Mouse (Mus musculus) heart, postnatal 25 days (tissue): Measurements from ENCODE around the gene Sult3a2. TPM values are rescaled to one million over a fixed set of nuclear protein-coding genes. Genes with fewer than 3 reads are reported as not detected.
"Not testable (repeated sequence)": the region's sequence is repeated elsewhere in the genome, so short reads cannot be mapped to it uniquely, and the experiment has no call there.

Source experiments
- DNase-seq: peaks from one replicate; pipeline ENCODE4 v3.0.0; 2022; ENCODE audit warnings: low spot score
- intact Hi-C: fragments of 180-260 bp; cut with DNase I; formaldehyde crosslinking; loops from one replicate; pipeline ENCODE4 v1.15.1; 2025
- total RNA-seq, 2 experiments: library from RNA; stranded (reverse); gene quantifications; 2 replicates each; pipeline ENCODE4 v1.2.3; 2021

Gene Sult3a2
- total RNA-seq = not detected

GRCm38 (mm10) chr10:33786604-33787003, at the start of gene Sult3a2:
Gene Sult3a2, minus strand, starts transcription at chr10:33786704.
- DNase-seq = no peak
- intact Hi-C loops = no loop called here

- intact Hi-C loops = no loop called here
- no peak for DNase-seq
Measured at GRCm38 (mm10) chr10:33820892-33821291, 34.4 kb upstream of the Sult3a2 start.

- DNase-seq = no peak
- intact Hi-C loops = no loop called here
Measured at GRCm38 (mm10) chr10:33816923-33817322, 30.4 kb upstream of the Sult3a2 start.

- DNase-seq = no peak
- intact Hi-C loops = no loop called here
Measured at GRCm38 (mm10) chr10:33814266-33814665, 27.8 kb upstream of the Sult3a2 start.

GRCm38 (mm10) chr10:33811807-33812206, 25.3 kb upstream of the Sult3a2 start:
- intact Hi-C loops = no loop called here
- no peak for DNase-seq

GRCm38 (mm10) chr10:33797221-33797949, 10.9 kb upstream of the Sult3a2 start:
- DNase-seq, intact Hi-C loops: not testable (repeated sequence)

- intact Hi-C loops, DNase-seq: not testable (repeated sequence)
Measured at GRCm38 (mm10) chr10:33796269-33796915, 9.9 kb upstream of the Sult3a2 start.

- DNase-seq, intact Hi-C loops: not testable (repeated sequence)
Measured at GRCm38 (mm10) chr10:33792166-33792565, 5.7 kb upstream of the Sult3a2 start.

- intact Hi-C loops = no loop called here
- no peak for DNase-seq
Measured at GRCm38 (mm10) chr10:33787541-33787940, 1.0 kb upstream of the Sult3a2 start.

- DNase-seq, intact Hi-C loops: not testable (repeated sequence)
Measured at GRCm38 (mm10) chr10:33735251-33735650, 51.3 kb downstream of the Sult3a2 start.

GRCm38 (mm10) chr10:33733241-33733640, 53.3 kb downstream of the Sult3a2 start:
- intact Hi-C loops = no loop called here
- no peak for DNase-seq

- intact Hi-C loops = no loop called here
- DNase-seq = no peak
Measured at GRCm38 (mm10) chr10:33732409-33733185, 53.9 kb downstream of the Sult3a2 start.

GRCm38 (mm10) chr10:33723764-33724163, 62.7 kb downstream of the Sult3a2 start:
- no peak for DNase-seq
- intact Hi-C loops = no loop called here

- DNase-seq = no peak
- intact Hi-C loops = no loop called here
Measured at GRCm38 (mm10) chr10:33721827-33722438, 64.6 kb downstream of the Sult3a2 start.

Other genes starting within 250 kb of the Sult3a2 start
- not detected for gene Clvs2, start 161.9 kb downstream of the Sult3a2 start, total RNA-seq
- gene Sult3a1, start 71.0 kb upstream of the Sult3a2 start, total RNA-seq = not detected
- gene Rsph4a, start 118.4 kb upstream of the Sult3a2 start, total RNA-seq = not detected
- gene Zup1, start 164.6 kb upstream of the Sult3a2 start, total RNA-seq = 1 to 10 TPM; 5.5 to 7.6 TPM
- 100 to 1,000 TPM; 125 to 128 TPM for gene Rwdd1, start 232.9 kb upstream of the Sult3a2 start, total RNA-seq